Mouse (Mus musculus): ENCODE measurements at regions not wholly inside any gene's neighbourhood (a gene's known extent, or its start where the extent isn't known, plus 50 kb on each side); places are given as distances from the start of the nearest gene placed in this dataset.

GRCm38 (mm10) chr16:93061475-93062179, 235.7 kb upstream of the Runx1 start:
- no peak for TF ChIP-seq POLR2A (IDR thresholded peaks at IDR 0.05; ENCODE audit: low read depth, low read length)
- no peak for TF ChIP-seq CTCF (conservative IDR thresholded peaks at IDR 0.05; ENCODE audit: insufficient read depth, insufficient read length, low read depth, low read length)

All from kidney, adult 2 months (tissue).